Mouse (Mus musculus): ENCODE measurements at regions not wholly inside any gene's neighbourhood (a gene's known extent, or its start where the extent isn't known, plus 50 kb on each side); places are given as distances from the start of the nearest gene placed in this dataset.

- Histone ChIP-seq H3K9me3 (ENCODE audit: control insufficient read depth, low read length) (no peaks in the 10 kb centered on the region), H3K27ac (ENCODE audit: low read depth, low read length) (no peak overlapping the region), H3K4me3 (ENCODE audit: low read length) (no peak overlapping the region), H3K27me3 (replicated peaks; ENCODE audit: control insufficient read depth, insufficient read depth, low read length) (no peaks in the 10 kb centered on the region), H3K4me1 (ENCODE audit: control insufficient read depth, insufficient read depth, low read depth, low read length) (no peaks in the 10 kb centered on the region), H3K36me3 (ENCODE audit: control insufficient read depth, insufficient read depth, low read length) (no peaks in the 10 kb centered on the region), H3K9ac (ENCODE audit: low read depth, low read length) (no peak overlapping the region), H3K4me2 (ENCODE audit: low read length) (no peak overlapping the region)
- no peak for ATAC-seq
- 85% methylated on average over 4 of the region's 4 CpGs for WGBS
These were observed 158.7 kb upstream of the Krr1 start for GRCm38 (mm10) chr10:111813736-111814135.

DNA sequence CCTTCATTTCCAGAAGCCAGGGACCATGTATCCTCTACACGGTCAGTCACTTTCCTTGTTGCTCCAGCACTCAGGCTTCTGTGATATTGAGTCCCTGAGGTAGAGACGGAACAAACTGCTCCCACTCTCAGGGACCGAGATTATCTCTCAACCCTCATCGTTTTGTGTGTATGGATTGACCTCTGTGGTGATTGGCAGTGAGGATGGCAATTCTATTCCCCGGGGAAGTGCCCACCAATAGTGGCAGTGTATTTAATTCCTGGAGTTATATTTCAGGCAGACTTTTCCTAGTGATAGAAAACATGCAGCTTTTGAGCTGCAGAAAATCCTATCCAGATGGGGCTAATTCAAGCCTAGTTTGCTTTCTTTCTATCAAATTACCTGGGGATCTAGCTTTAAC is 157.8 kb upstream of the Krr1 start:
- Histone ChIP-seq H3K9me3 (ENCODE audit: control insufficient read depth, low read length) (no peaks in the 10 kb centered on the region), H3K27ac (ENCODE audit: low read depth, low read length) (no peak overlapping the region), H3K4me1 (ENCODE audit: control insufficient read depth, insufficient read depth, low read depth, low read length) (no peaks in the 10 kb centered on the region), H3K4me3 (ENCODE audit: low read length) (no peak overlapping the region), H3K27me3 (replicated peaks; ENCODE audit: control insufficient read depth, insufficient read depth, low read length) (no peaks in the 10 kb centered on the region), H3K36me3 (ENCODE audit: control insufficient read depth, insufficient read depth, low read length) (no peaks in the 10 kb centered on the region), H3K4me2 (ENCODE audit: low read length) (no peak overlapping the region), H3K9ac (ENCODE audit: low read depth, low read length) (no peak overlapping the region)
- 80% methylated on average over 5 of the region's 5 CpGs for WGBS
- ATAC-seq, result no peak

DNA sequence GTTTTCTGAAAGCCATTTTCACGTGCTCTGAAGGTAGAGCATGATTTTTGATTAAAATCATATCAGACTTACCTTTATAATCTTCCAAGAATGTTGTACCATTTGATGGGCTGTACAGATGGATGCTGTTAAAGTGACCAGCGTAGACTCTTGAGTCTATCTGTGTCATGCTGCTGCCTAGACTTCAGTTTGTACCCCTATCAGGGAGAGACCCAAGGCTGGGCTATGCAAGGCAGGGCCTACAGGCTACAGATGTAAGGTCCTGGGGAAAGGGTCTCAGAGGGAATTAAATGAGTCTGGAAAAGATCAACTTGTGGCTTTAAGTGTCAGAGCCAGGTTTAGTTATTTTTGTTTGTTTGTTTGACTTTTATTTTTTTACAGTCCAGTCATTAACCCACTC is 157.3 kb upstream of the Krr1 start:
- no peak for ATAC-seq
- Histone ChIP-seq H3K36me3 (ENCODE audit: control insufficient read depth, insufficient read depth, low read length) (no peaks in the 10 kb centered on the region), H3K4me2 (ENCODE audit: low read length) (no peak overlapping the region), H3K27me3 (replicated peaks; ENCODE audit: control insufficient read depth, insufficient read depth, low read length) (no peaks in the 10 kb centered on the region), H3K9me3 (ENCODE audit: control insufficient read depth, low read length) (no peaks in the 10 kb centered on the region), H3K4me3 (ENCODE audit: low read length) (no peak overlapping the region), H3K9ac (ENCODE audit: low read depth, low read length) (no peak overlapping the region), H3K4me1 (ENCODE audit: control insufficient read depth, insufficient read depth, low read depth, low read length) (no peaks in the 10 kb centered on the region), H3K27ac (ENCODE audit: low read depth, low read length) (no peak overlapping the region)
- 85% methylated on average over 2 of the region's 2 CpGs for WGBS

DNA sequence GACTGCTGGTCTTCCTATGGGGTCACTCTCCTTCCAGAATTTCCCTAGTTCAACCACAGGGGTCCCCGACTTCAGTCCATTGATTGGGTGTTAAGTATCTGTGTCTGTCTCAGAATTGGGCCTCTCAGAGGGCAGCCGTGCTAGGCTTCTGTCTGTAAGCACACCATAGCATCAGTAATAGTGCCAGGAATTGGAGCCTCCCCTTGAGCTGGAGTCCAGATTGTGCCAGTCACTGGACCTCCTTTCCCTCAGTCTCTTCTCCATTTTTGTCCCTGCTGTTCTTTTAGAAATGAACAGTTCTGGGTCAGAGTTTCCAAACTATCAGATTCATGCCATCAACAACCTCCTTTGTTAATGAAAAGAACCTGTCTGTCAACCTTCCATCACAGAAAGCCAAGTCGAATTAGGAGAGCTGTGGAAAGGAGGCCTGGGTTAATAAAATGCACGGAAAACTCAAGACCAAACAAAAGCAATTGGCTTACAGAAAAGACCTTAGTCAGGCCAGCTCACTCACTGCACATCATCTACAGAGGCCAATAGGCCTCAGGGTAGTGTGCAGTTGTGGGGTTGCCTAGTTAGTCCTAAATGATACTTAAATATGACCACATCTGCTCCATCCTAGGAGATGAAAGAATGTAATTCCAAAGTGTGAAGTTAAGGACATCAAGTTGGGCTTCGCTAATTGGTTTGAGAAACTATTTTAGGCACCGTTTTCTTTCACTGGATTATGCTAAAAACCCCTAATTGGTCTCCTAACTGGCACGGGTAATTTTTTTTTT is 156.5 kb upstream of the Krr1 start:
- Histone ChIP-seq H3K4me1 (ENCODE audit: control insufficient read depth, insufficient read depth, low read depth, low read length) (no peaks in the 10 kb centered on the region), H3K36me3 (ENCODE audit: control insufficient read depth, insufficient read depth, low read length) (no peaks in the 10 kb centered on the region), H3K27ac (ENCODE audit: low read depth, low read length) (no peak overlapping the region), H3K9ac (ENCODE audit: low read depth, low read length) (no peak overlapping the region), H3K27me3 (replicated peaks; ENCODE audit: control insufficient read depth, insufficient read depth, low read length) (no peaks in the 10 kb centered on the region), H3K4me2 (ENCODE audit: low read length) (no peak overlapping the region), H3K9me3 (ENCODE audit: control insufficient read depth, low read length) (no peaks in the 10 kb centered on the region), H3K4me3 (ENCODE audit: low read length) (no peak overlapping the region)
- WGBS, result 66% methylated on average over 7 of the region's 7 CpGs
- ATAC-seq, result no peak

- ATAC-seq, result no peak
- H3K4me3 ChIP-seq (ENCODE audit: low read length), result no peak overlapping the region
- no peaks in the 10 kb centered on the region for H3K27me3 ChIP-seq (replicated peaks; ENCODE audit: control insufficient read depth, insufficient read depth, low read length)
- 94% methylated on average over 8 of the region's 8 CpGs for WGBS
- no peaks in the 10 kb centered on the region for H3K36me3 ChIP-seq (ENCODE audit: control insufficient read depth, insufficient read depth, low read length)
- no peak overlapping the region for H3K4me2 ChIP-seq (ENCODE audit: low read length)
- no peaks in the 10 kb centered on the region for H3K9me3 ChIP-seq (ENCODE audit: control insufficient read depth, low read length)
- H3K27ac ChIP-seq (ENCODE audit: low read depth, low read length), result no peak overlapping the region
- no peak overlapping the region for H3K9ac ChIP-seq (ENCODE audit: low read depth, low read length)
- no peaks in the 10 kb centered on the region for H3K4me1 ChIP-seq (ENCODE audit: control insufficient read depth, insufficient read depth, low read depth, low read length)
These were observed 152.6 kb upstream of the Krr1 start for GRCm38 (mm10) chr10:111819755-111820451.

GRCm38 (mm10) chr10:111824820-111825219 is 147.6 kb upstream of the Krr1 start:
- Histone ChIP-seq H3K4me1 (ENCODE audit: control insufficient read depth, insufficient read depth, low read depth, low read length) (no peaks in the 10 kb centered on the region), H3K27me3 (replicated peaks; ENCODE audit: control insufficient read depth, insufficient read depth, low read length) (no peaks in the 10 kb centered on the region), H3K4me3 (ENCODE audit: low read length) (no peak overlapping the region), H3K9ac (ENCODE audit: low read depth, low read length) (no peak overlapping the region), H3K9me3 (ENCODE audit: control insufficient read depth, low read length) (no peaks in the 10 kb centered on the region), H3K27ac (ENCODE audit: low read depth, low read length) (no peak overlapping the region), H3K36me3 (ENCODE audit: control insufficient read depth, insufficient read depth, low read length) (no peaks in the 10 kb centered on the region), H3K4me2 (ENCODE audit: low read length) (no peak overlapping the region)
- WGBS, result 76% methylated on average over 4 of the region's 4 CpGs
- no peak for ATAC-seq

- Histone ChIP-seq H3K4me1 (ENCODE audit: control insufficient read depth, insufficient read depth, low read depth, low read length) (no peaks in the 10 kb centered on the region), H3K9me3 (ENCODE audit: control insufficient read depth, low read length) (no peaks in the 10 kb centered on the region), H3K36me3 (ENCODE audit: control insufficient read depth, insufficient read depth, low read length) (no peaks in the 10 kb centered on the region), H3K27ac (ENCODE audit: low read depth, low read length) (no peak overlapping the region), H3K4me2 (ENCODE audit: low read length) (no peak overlapping the region), H3K4me3 (ENCODE audit: low read length) (no peak overlapping the region), H3K9ac (ENCODE audit: low read depth, low read length) (no peak overlapping the region), H3K27me3 (replicated peaks; ENCODE audit: control insufficient read depth, insufficient read depth, low read length) (no peaks in the 10 kb centered on the region)
- WGBS, result 74% methylated on average over 4 of the region's 4 CpGs
- ATAC-seq, result no peak
These were observed 146.3 kb upstream of the Krr1 start for GRCm38 (mm10) chr10:111826033-111826754.

- no peaks in the 10 kb centered on the region for H3K4me1 ChIP-seq (ENCODE audit: control insufficient read depth, insufficient read depth, low read depth, low read length)
- H3K27me3 ChIP-seq (replicated peaks; ENCODE audit: control insufficient read depth, insufficient read depth, low read length), result no peaks in the 10 kb centered on the region
- no peak overlapping the region for H3K27ac ChIP-seq (ENCODE audit: low read depth, low read length)
- no peaks in the 10 kb centered on the region for H3K9me3 ChIP-seq (ENCODE audit: control insufficient read depth, low read length)
- no peak overlapping the region for H3K4me3 ChIP-seq (ENCODE audit: low read length)
- no peak overlapping the region for H3K4me2 ChIP-seq (ENCODE audit: low read length)
- H3K36me3 ChIP-seq (ENCODE audit: control insufficient read depth, insufficient read depth, low read length), result no peaks in the 10 kb centered on the region
- H3K9ac ChIP-seq (ENCODE audit: low read depth, low read length), result no peak overlapping the region
- ATAC-seq, result no peak
- 67% methylated on average over 3 of the region's 3 CpGs for whole genome bisulfite sequencing
These were observed 145.2 kb upstream of the Krr1 start for GRCm38 (mm10) chr10:111827246-111827645.

- WGBS, result 80% methylated on average over 4 of the region's 4 CpGs
These were observed 144.5 kb upstream of the Krr1 start for GRCm38 (mm10) chr10:111827930-111828329.

More at GRCm38 (mm10) chr10:111827930-111828329, 144.5 kb upstream of the Krr1 start:
- H3K4me3 ChIP-seq (ENCODE audit: low read length), result no peak overlapping the region
- H3K27ac ChIP-seq (ENCODE audit: low read depth, low read length), result no peak overlapping the region
- no peak for ATAC-seq
- no peak overlapping the region for H3K4me2 ChIP-seq (ENCODE audit: low read length)
- no peaks in the 10 kb centered on the region for H3K36me3 ChIP-seq (ENCODE audit: control insufficient read depth, insufficient read depth, low read length)
- H3K27me3 ChIP-seq (replicated peaks; ENCODE audit: control insufficient read depth, insufficient read depth, low read length), result no peaks in the 10 kb centered on the region
- H3K4me1 ChIP-seq (ENCODE audit: control insufficient read depth, insufficient read depth, low read depth, low read length), result no peaks in the 10 kb centered on the region
- H3K9ac ChIP-seq (ENCODE audit: low read depth, low read length), result no peak overlapping the region
- H3K9me3 ChIP-seq (ENCODE audit: control insufficient read depth, low read length), result no peaks in the 10 kb centered on the region

All from hindbrain, embryonic 16.5 days (tissue).